Mouse (Mus musculus): ENCODE data around the gene Sec1. TPM values are rescaled to one million over a fixed set of nuclear protein-coding genes. Genes with fewer than 3 reads are reported as not detected.

The Sec1 gene
- polyA plus RNA-seq, 1 experiment from 2014 or later: 3.4 TPM

GRCm38 (mm10) chr7:45702809-45703520 lies 8.8 kb upstream of the Sec1 start:
- no peak overlapping the region for H3K4me3 ChIP-seq (replicated peaks; ENCODE audit: low read length)
- H3K4me2 ChIP-seq (ENCODE audit: low read depth, low read length): no peak overlapping the region
- H3K36me3 ChIP-seq (ENCODE audit: control insufficient read depth, insufficient read depth, low read length): no peaks in the 10 kb centered on the region
- H3K4me1 ChIP-seq (ENCODE audit: control insufficient read depth, insufficient read depth, low read length): peaks cover 37% of the 10 kb centered on the region
- WGBS: 87% methylated on average over 17 of the region's 17 CpGs
- H3K27ac ChIP-seq (ENCODE audit: low read length): no peak overlapping the region
- H3K9me3 ChIP-seq (replicated peaks; ENCODE audit: control insufficient read depth, low read length): no peaks in the 10 kb centered on the region
- no peak overlapping the region for H3K9ac ChIP-seq (ENCODE audit: low read length)
- ATAC-seq (ENCODE audit: insufficient read depth, low FRiP score): no peak
- H3K27me3 ChIP-seq (ENCODE audit: control insufficient read depth, insufficient read depth, low read length): peaks cover 20% of the 10 kb centered on the region; the same call in 1 of the 2 replicates

- H3K4me2 ChIP-seq (ENCODE audit: low read depth, low read length): no peak overlapping the region
- peaks cover 20% of the 10 kb centered on the region; the same call in 1 of the 2 replicates for H3K27me3 ChIP-seq (ENCODE audit: control insufficient read depth, insufficient read depth, low read length)
- peaks cover 33% of the 10 kb centered on the region for H3K4me1 ChIP-seq (ENCODE audit: control insufficient read depth, insufficient read depth, low read length)
- 94% methylated on average over 11 of the region's 11 CpGs for WGBS
- no peak overlapping the region for H3K27ac ChIP-seq (ENCODE audit: low read length)
- no peak overlapping the region for H3K4me3 ChIP-seq (replicated peaks; ENCODE audit: low read length)
- ATAC-seq (ENCODE audit: insufficient read depth, low FRiP score): no peak
- H3K9ac ChIP-seq (ENCODE audit: low read length): no peak overlapping the region
- H3K9me3 ChIP-seq (replicated peaks; ENCODE audit: control insufficient read depth, low read length): no peaks in the 10 kb centered on the region
- no peaks in the 10 kb centered on the region for H3K36me3 ChIP-seq (ENCODE audit: control insufficient read depth, insufficient read depth, low read length)
These were observed 8.1 kb upstream of the Sec1 start for GRCm38 (mm10) chr7:45702316-45702715.

- Histone ChIP-seq H3K9ac (ENCODE audit: low read length) (no peak overlapping the region), H3K4me2 (ENCODE audit: low read depth, low read length) (0 out of 2 replicates have a peak overlapping the region, but pooled peaks have one; percentile 57), H3K9me3 (replicated peaks; ENCODE audit: control insufficient read depth, low read length) (no peaks in the 10 kb centered on the region), H3K4me1 (ENCODE audit: control insufficient read depth, insufficient read depth, low read length) (peaks cover 28% of the 10 kb centered on the region), H3K36me3 (ENCODE audit: control insufficient read depth, insufficient read depth, low read length) (no peaks in the 10 kb centered on the region), H3K4me3 (replicated peaks; ENCODE audit: low read length) (0 out of 2 replicates have a peak overlapping the region, but pooled peaks have one; percentile 40), H3K27ac (ENCODE audit: low read length) (no peak overlapping the region), H3K27me3 (ENCODE audit: control insufficient read depth, insufficient read depth, low read length) (peaks cover 20% of the 10 kb centered on the region; the same call in 1 of the 2 replicates)
- ATAC-seq (ENCODE audit: insufficient read depth, low FRiP score): no peak
- 88% methylated on average over 11 of the region's 11 CpGs for WGBS
These were observed 7.4 kb upstream of the Sec1 start for GRCm38 (mm10) chr7:45701607-45702006.

- Histone ChIP-seq H3K4me2 (ENCODE audit: low read depth, low read length) (peak overlapping the region; percentile 57), H3K4me1 (ENCODE audit: control insufficient read depth, insufficient read depth, low read length) (peaks cover 25% of the 10 kb centered on the region), H3K9ac (ENCODE audit: low read length) (peak overlapping the region; percentile 54)
These were observed 6.9 kb upstream of the Sec1 start for GRCm38 (mm10) chr7:45701072-45701471.

GRCm38 (mm10) chr7:45700301-45701015 lies 6.3 kb upstream of the Sec1 start:
- peaks cover 19% of the 10 kb centered on the region for H3K4me1 ChIP-seq (ENCODE audit: control insufficient read depth, insufficient read depth, low read length)
- 2% methylated on average over 20 of the region's 20 CpGs for whole genome bisulfite sequencing
- H3K36me3 ChIP-seq (ENCODE audit: control insufficient read depth, insufficient read depth, low read length): no peaks in the 10 kb centered on the region
- H3K9me3 ChIP-seq (replicated peaks; ENCODE audit: control insufficient read depth, low read length): no peaks in the 10 kb centered on the region
- no peak for ATAC-seq (ENCODE audit: insufficient read depth, low FRiP score)
- H3K9ac ChIP-seq (ENCODE audit: low read length): peak overlapping the region; percentile 54
- H3K27ac ChIP-seq (ENCODE audit: low read length): no peak overlapping the region
- H3K4me2 ChIP-seq (ENCODE audit: low read depth, low read length): peak overlapping the region; percentile 57
- H3K4me3 ChIP-seq (replicated peaks; ENCODE audit: low read length): peak overlapping the region; percentile 40
- peaks cover 20% of the 10 kb centered on the region; the same call in 1 of the 2 replicates for H3K27me3 ChIP-seq (ENCODE audit: control insufficient read depth, insufficient read depth, low read length)

More at GRCm38 (mm10) chr7:45701072-45701471, 6.9 kb upstream of the Sec1 start:
- Histone ChIP-seq H3K27me3 (ENCODE audit: control insufficient read depth, insufficient read depth, low read length) (peaks cover 20% of the 10 kb centered on the region; the same call in 1 of the 2 replicates), H3K9me3 (replicated peaks; ENCODE audit: control insufficient read depth, low read length) (no peaks in the 10 kb centered on the region), H3K36me3 (ENCODE audit: control insufficient read depth, insufficient read depth, low read length) (no peaks in the 10 kb centered on the region), H3K4me3 (replicated peaks; ENCODE audit: low read length) (peak overlapping the region; percentile 40), H3K27ac (ENCODE audit: low read length) (peak overlapping the region; percentile 5; the same call in 1 of the 2 replicates)
- 36% methylated on average over 11 of the region's 11 CpGs for WGBS
- no peak for ATAC-seq (ENCODE audit: insufficient read depth, low FRiP score)

GRCm38 (mm10) chr7:45699523-45700141 lies 5.4 kb upstream of the Sec1 start, which contains the start of gene Car11:
Car11 (plus strand) TSS chr7:45699843.
- no peak for ATAC-seq (ENCODE audit: insufficient read depth, low FRiP score)

GRCm38 (mm10) chr7:45697894-45698293 lies 3.7 kb upstream of the Sec1 start:
- Histone ChIP-seq H3K9me3 (replicated peaks; ENCODE audit: control insufficient read depth, low read length) (no peaks in the 10 kb centered on the region), H3K4me3 (replicated peaks; ENCODE audit: low read length) (no peak overlapping the region), H3K9ac (ENCODE audit: low read length) (no peak overlapping the region), H3K27ac (ENCODE audit: low read length) (no peak overlapping the region), H3K4me2 (ENCODE audit: low read depth, low read length) (no peak overlapping the region), H3K4me1 (ENCODE audit: control insufficient read depth, insufficient read depth, low read length) (peaks cover 10% of the 10 kb centered on the region), H3K27me3 (ENCODE audit: control insufficient read depth, insufficient read depth, low read length) (peaks cover 20% of the 10 kb centered on the region; the same call in 1 of the 2 replicates), H3K36me3 (ENCODE audit: control insufficient read depth, insufficient read depth, low read length) (no peaks in the 10 kb centered on the region)
- WGBS: 80% methylated on average over 6 of the region's 7 CpGs
- no peak for ATAC-seq (ENCODE audit: insufficient read depth, low FRiP score)

More at GRCm38 (mm10) chr7:45699523-45700141, 5.4 kb upstream of the Sec1 start, which contains the start of gene Car11:
- peaks cover 20% of the 10 kb centered on the region; the same call in 1 of the 2 replicates for H3K27me3 ChIP-seq (ENCODE audit: control insufficient read depth, insufficient read depth, low read length)
- no peak within 1 kb of the TSS for H3K27ac ChIP-seq (ENCODE audit: low read length)
- H3K4me1 ChIP-seq (ENCODE audit: control insufficient read depth, insufficient read depth, low read length): peaks cover 18% of the 10 kb centered on the region
- H3K4me2 ChIP-seq (ENCODE audit: low read depth, low read length): peak within 1 kb of the TSS; percentile 57
- H3K9me3 ChIP-seq (replicated peaks; ENCODE audit: control insufficient read depth, low read length): no peaks in the 10 kb centered on the region
- H3K36me3 ChIP-seq (ENCODE audit: control insufficient read depth, insufficient read depth, low read length): no peaks in the 10 kb centered on the region
- H3K9ac ChIP-seq (ENCODE audit: low read length): peak within 1 kb of the TSS; percentile 54
- H3K4me3 ChIP-seq (replicated peaks; ENCODE audit: low read length): peak within 1 kb of the TSS; percentile 40
- WGBS: 2% methylated on average over 36 of the region's 36 CpGs

GRCm38 (mm10) chr7:45695098-45695497 lies 896 bp upstream of the Sec1 start:
- Histone ChIP-seq H3K4me1 (ENCODE audit: control insufficient read depth, insufficient read depth, low read length) (peaks cover 4% of the 10 kb centered on the region), H3K9me3 (replicated peaks; ENCODE audit: control insufficient read depth, low read length) (no peaks in the 10 kb centered on the region), H3K36me3 (ENCODE audit: control insufficient read depth, insufficient read depth, low read length) (no peaks in the 10 kb centered on the region), H3K4me3 (replicated peaks; ENCODE audit: low read length) (no peak overlapping the region), H3K9ac (ENCODE audit: low read length) (no peak overlapping the region), H3K4me2 (ENCODE audit: low read depth, low read length) (no peak overlapping the region), H3K27me3 (ENCODE audit: control insufficient read depth, insufficient read depth, low read length) (peaks cover 15% of the 10 kb centered on the region; the same call in 1 of the 2 replicates), H3K27ac (ENCODE audit: low read length) (no peak overlapping the region)
- no peak; the same call in 1 of the 2 replicates for ATAC-seq (ENCODE audit: insufficient read depth, low FRiP score)
- WGBS: 15% methylated on average over 6 of the region's 6 CpGs
